Mouse (Mus musculus): ENCODE measurements at regions not wholly inside any gene's neighbourhood (a gene's known extent, or its start where the extent isn't known, plus 50 kb on each side); places are given as distances from the start of the nearest gene placed in this dataset.

- CTCF ChIA-PET: no interaction called here
Observed at GRCm38 (mm10) chr8:89325248-89325645, 281.3 kb upstream of the Sall1 start.

GRCm38 (mm10) chr8:89324462-89325247 is 280.7 kb upstream of the Sall1 start:
- CTCF ChIA-PET: no interaction called here

- CTCF ChIA-PET: no interaction called here
Observed at GRCm38 (mm10) chr8:89317514-89318289, 273.7 kb upstream of the Sall1 start.

GRCm38 (mm10) chr8:89316566-89317175 is 272.7 kb upstream of the Sall1 start:
- CTCF ChIA-PET: no interaction called here

- CTCF ChIA-PET: no interaction called here
Observed at GRCm38 (mm10) chr8:89314907-89315306, 270.9 kb upstream of the Sall1 start.

- CTCF ChIA-PET: no interaction called here
Observed at GRCm38 (mm10) chr8:89310696-89311214, 266.8 kb upstream of the Sall1 start.

- CTCF ChIA-PET: no interaction called here
Observed at GRCm38 (mm10) chr8:89309591-89309990, 265.6 kb upstream of the Sall1 start.

GRCm38 (mm10) chr8:89308950-89309349 is 265.0 kb upstream of the Sall1 start:
- CTCF ChIA-PET: no interaction called here

- CTCF ChIA-PET: no interaction called here
Observed at GRCm38 (mm10) chr8:89308532-89308931, 264.6 kb upstream of the Sall1 start.

GRCm38 (mm10) chr8:89307601-89308000 is 263.6 kb upstream of the Sall1 start:
- CTCF ChIA-PET: no interaction called here

- CTCF ChIA-PET: no interaction called here
Observed at GRCm38 (mm10) chr8:89307085-89307484, 263.1 kb upstream of the Sall1 start.

- CTCF ChIA-PET: no interaction called here
Observed at GRCm38 (mm10) chr8:89304116-89304515, 260.2 kb upstream of the Sall1 start.

GRCm38 (mm10) chr8:89303326-89303725 is 259.4 kb upstream of the Sall1 start:
- CTCF ChIA-PET: no interaction called here

- CTCF ChIA-PET: no interaction called here
Observed at GRCm38 (mm10) chr8:89299637-89300036, 255.7 kb upstream of the Sall1 start.

- CTCF ChIA-PET: no interaction called here
Observed at GRCm38 (mm10) chr8:89295686-89296085, 251.7 kb upstream of the Sall1 start.

- CTCF ChIA-PET: no interaction called here
Observed at GRCm38 (mm10) chr8:89289017-89289416, 245.1 kb upstream of the Sall1 start.

- CTCF ChIA-PET: no interaction called here
Observed at GRCm38 (mm10) chr8:89284871-89285564, 241.1 kb upstream of the Sall1 start.

- CTCF ChIA-PET: no interaction called here
Observed at GRCm38 (mm10) chr8:89283105-89284096, 239.4 kb upstream of the Sall1 start.

GRCm38 (mm10) chr8:89279844-89280243 is 235.9 kb upstream of the Sall1 start:
- CTCF ChIA-PET: no interaction called here

- CTCF ChIA-PET: no interaction called here
Observed at GRCm38 (mm10) chr8:89279142-89279541, 235.2 kb upstream of the Sall1 start.

GRCm38 (mm10) chr8:89273276-89273675 is 229.3 kb upstream of the Sall1 start:
- CTCF ChIA-PET: no interaction called here

All from spleen, embryonic (tissue).